Mouse (Mus musculus): ENCODE data around the gene Prpf18.

The Prpf18 gene

GRCm38 (mm10) chr2:4575975-4576374, 75.9 kb downstream of the Prpf18 start:
- DNase-seq (ENCODE audit: low read depth, low spot score): no peak

GRCm38 (mm10) chr2:4575163-4575562, 76.8 kb downstream of the Prpf18 start:
- DNase-seq (ENCODE audit: low read depth, low spot score): no peak

GRCm38 (mm10) chr2:4574251-4574650, 77.7 kb downstream of the Prpf18 start:
- no peak for DNase-seq (ENCODE audit: low read depth, low spot score)

- DNase-seq (ENCODE audit: low read depth, low spot score): no peak
Measured at GRCm38 (mm10) chr2:4573386-4573785, 78.5 kb downstream of the Prpf18 start.

DNA sequence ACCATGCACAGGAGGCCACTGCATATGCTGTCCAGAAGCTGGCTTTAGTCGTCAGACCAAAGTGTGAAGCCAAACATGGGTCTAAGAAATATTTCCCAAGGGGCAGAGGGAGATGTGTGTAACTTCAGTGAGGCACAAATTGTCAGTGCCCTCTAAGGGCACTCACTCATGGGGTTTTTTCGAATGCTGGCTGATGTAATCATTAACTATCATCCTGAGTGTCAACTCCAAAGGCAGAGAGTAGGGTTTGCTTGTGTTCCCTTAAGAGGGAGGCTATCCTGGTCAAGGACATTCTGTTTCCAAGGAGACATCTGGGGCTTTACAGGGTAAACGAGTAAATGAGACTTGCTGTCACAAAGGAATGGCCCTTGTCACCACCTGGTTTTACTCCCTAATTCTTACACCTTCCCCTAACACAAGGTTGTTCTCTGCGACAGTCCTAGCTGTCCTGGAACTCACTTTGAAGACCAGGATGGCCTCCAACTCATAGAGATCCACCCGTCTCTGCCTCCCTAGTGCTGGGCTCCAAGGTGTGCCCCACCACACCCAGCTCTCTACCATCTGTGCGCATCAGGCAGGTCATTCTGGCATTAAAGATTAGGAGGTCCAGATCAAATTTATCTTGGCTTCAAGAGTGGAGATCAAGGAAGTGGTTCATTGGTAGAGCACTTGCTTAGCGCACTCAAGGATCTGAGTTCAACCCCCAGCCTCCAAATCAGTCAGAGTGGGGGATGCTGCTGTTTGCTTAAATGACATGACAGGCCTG, 79.2 kb downstream of the Prpf18 start:
- no peak for DNase-seq (ENCODE audit: low read depth, low spot score)

All from forelimb bud, embryonic 11.5 days (tissue).